Mouse (Mus musculus): Measurements from ENCODE around the gene Hist2h2ac. TPM values are rescaled to one million over a fixed set of nuclear protein-coding genes. Genes with fewer than 3 reads are reported as not detected.
"Not testable (repeated sequence)": the region's sequence is repeated elsewhere in the genome, so short reads cannot be mapped to it uniquely, and the experiment has no call there.

The Hist2h2ac gene
- polyA plus RNA-seq, 1 experiment from 2014 or later, result 2.0 TPM

DNA sequence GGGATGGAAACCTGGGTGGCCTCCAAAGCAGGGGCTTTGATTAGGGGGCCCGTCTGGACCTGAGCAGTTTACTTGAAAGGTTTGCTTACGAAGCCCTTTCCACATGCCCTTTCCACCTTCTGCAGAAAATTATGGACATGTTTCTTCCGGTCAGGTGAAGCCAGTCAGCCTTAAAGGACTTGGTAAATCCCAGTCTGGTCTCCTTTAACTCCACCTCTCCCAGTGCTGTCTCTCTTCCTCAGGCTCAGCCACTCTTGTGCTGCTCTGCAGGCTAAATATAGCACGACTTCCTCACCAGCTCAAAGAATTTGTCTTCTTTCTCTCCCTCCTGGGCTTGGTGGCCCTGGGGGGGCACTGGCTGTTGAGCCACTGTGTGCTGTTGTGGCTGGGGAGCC is 38.3 kb downstream of the Hist2h2ac start:
- peaks cover 24% of the 10 kb centered on the region for H3K36me3 ChIP-seq
- peak overlapping the region; percentile 83 for H3K4me3 ChIP-seq
- WGBS, result 39% methylated on average over 4 of the region's 4 CpGs
- no peak for ATAC-seq (ENCODE audit: low FRiP score, low read depth)
- no peaks in the 10 kb centered on the region for H3K9me3 ChIP-seq
- no peaks in the 10 kb centered on the region for H3K27me3 ChIP-seq
- peak overlapping the region; percentile 85 for H3K9ac ChIP-seq
- H3K27ac ChIP-seq (replicated peaks), result peak overlapping the region; percentile 95
- H3K4me2 ChIP-seq, result peak overlapping the region; percentile 60
- H3K4me1 ChIP-seq (replicated peaks), result peaks cover 38% of the 10 kb centered on the region

- Histone ChIP-seq H3K36me3 (peaks cover 27% of the 10 kb centered on the region), H3K4me3 (peak overlapping the region; percentile 83), H3K4me2 (peak overlapping the region; percentile 60), H3K4me1 (replicated peaks) (peaks cover 38% of the 10 kb centered on the region), H3K9me3 (no peaks in the 10 kb centered on the region), H3K27me3 (no peaks in the 10 kb centered on the region), H3K9ac (peak overlapping the region; percentile 85), H3K27ac (replicated peaks) (peak overlapping the region; percentile 95)
- WGBS, result 21% methylated on average over 12 of the region's 12 CpGs
- peak; percentile 74 for ATAC-seq (ENCODE audit: low FRiP score, low read depth)
These were observed 38.9 kb downstream of the Hist2h2ac start for GRCm38 (mm10) chr3:96181510-96182381.

GRCm38 (mm10) chr3:96180727-96181477 is 39.8 kb downstream of the Hist2h2ac start, which contains the start of gene Sv2a:
Gene Sv2a, plus strand, starts transcription at chr3:96181151.
- peak; percentile 74 for ATAC-seq (ENCODE audit: low FRiP score, low read depth)
- WGBS, result under 1% methylated on average over 14 of the region's 23 CpGs

DNA sequence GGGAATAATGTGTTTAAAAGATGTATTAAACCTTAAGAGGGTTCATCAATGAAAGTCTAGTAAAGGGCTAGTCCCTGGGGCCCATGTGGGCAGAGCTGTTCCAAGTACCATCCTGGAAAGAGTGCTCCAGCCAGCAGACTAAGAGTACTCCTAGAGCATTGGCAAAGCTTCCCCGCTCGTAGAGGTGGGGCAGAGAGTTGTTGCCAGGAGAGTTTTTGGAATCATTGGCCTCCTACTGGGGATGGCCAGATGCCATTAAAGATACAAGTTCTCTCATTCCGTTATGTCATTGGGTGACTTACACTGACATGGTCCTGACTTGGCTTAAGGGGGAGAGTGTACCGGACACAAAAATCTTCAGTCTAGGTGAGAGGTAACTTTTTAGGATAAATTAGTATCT is 41.1 kb downstream of the Hist2h2ac start:
- Histone ChIP-seq H3K4me3 (no peak overlapping the region), H3K9me3 (no peaks in the 10 kb centered on the region), H3K27me3 (no peaks in the 10 kb centered on the region), H3K36me3 (peaks cover 34% of the 10 kb centered on the region), H3K9ac (no peak overlapping the region), H3K4me1 (replicated peaks) (peaks cover 34% of the 10 kb centered on the region), H3K27ac (replicated peaks) (no peak overlapping the region), H3K4me2 (no peak overlapping the region)
- 59% methylated on average over 4 of the region's 4 CpGs for WGBS
- ATAC-seq (ENCODE audit: low FRiP score, low read depth), result no peak

More at GRCm38 (mm10) chr3:96180727-96181477, 39.8 kb downstream of the Hist2h2ac start, which contains the start of gene Sv2a:
- peak within 1 kb of the TSS; percentile 95 for H3K27ac ChIP-seq (replicated peaks)
- H3K4me2 ChIP-seq, result peak within 1 kb of the TSS; percentile 60
- no peaks in the 10 kb centered on the region for H3K9me3 ChIP-seq
- peaks cover 38% of the 10 kb centered on the region for H3K4me1 ChIP-seq (replicated peaks)
- H3K36me3 ChIP-seq, result peaks cover 35% of the 10 kb centered on the region
- H3K27me3 ChIP-seq, result no peaks in the 10 kb centered on the region
- peak within 1 kb of the TSS; percentile 85 for H3K9ac ChIP-seq
- peak within 1 kb of the TSS; percentile 83 for H3K4me3 ChIP-seq

DNA sequence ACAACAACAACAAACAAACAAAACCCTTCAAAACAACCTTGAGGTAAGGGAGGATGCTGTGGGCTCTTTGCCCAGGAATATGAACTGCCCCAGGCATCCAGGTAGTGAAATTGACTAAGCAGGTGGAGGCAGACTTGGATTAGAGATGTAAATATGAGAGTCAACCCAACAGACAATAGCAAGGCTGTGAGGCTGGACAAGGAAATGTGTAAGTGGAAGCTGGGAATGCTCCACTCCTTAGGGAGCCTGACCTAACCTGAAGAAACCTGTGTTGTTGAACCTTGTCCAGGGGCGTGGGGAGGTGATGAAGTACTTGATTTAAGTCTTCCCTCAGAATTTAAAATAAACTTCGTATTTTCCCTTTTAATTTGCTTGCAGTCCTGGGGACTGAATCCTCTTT is 41.8 kb downstream of the Hist2h2ac start:
- H3K9ac ChIP-seq, result no peak overlapping the region
- H3K4me2 ChIP-seq, result no peak overlapping the region
- H3K4me3 ChIP-seq, result no peak overlapping the region
- no peaks in the 10 kb centered on the region for H3K27me3 ChIP-seq
- WGBS, result 87% methylated on average over 2 of the region's 2 CpGs
- peaks cover 41% of the 10 kb centered on the region for H3K4me1 ChIP-seq (replicated peaks)
- H3K27ac ChIP-seq (replicated peaks), result no peak overlapping the region
- ATAC-seq (ENCODE audit: low FRiP score, low read depth), result no peak
- peaks cover 37% of the 10 kb centered on the region for H3K36me3 ChIP-seq
- H3K9me3 ChIP-seq, result no peaks in the 10 kb centered on the region

GRCm38 (mm10) chr3:96178427-96178826 is 42.3 kb downstream of the Hist2h2ac start:
- peaks cover 44% of the 10 kb centered on the region for H3K4me1 ChIP-seq (replicated peaks)
- no peak overlapping the region for H3K4me3 ChIP-seq
- 95% methylated on average over 4 of the region's 4 CpGs for WGBS
- no peaks in the 10 kb centered on the region for H3K9me3 ChIP-seq
- H3K36me3 ChIP-seq, result peaks cover 37% of the 10 kb centered on the region
- H3K9ac ChIP-seq, result no peak overlapping the region
- H3K4me2 ChIP-seq, result no peak overlapping the region
- no peak overlapping the region for H3K27ac ChIP-seq (replicated peaks)
- no peaks in the 10 kb centered on the region for H3K27me3 ChIP-seq
- no peak for ATAC-seq (ENCODE audit: low FRiP score, low read depth)

DNA sequence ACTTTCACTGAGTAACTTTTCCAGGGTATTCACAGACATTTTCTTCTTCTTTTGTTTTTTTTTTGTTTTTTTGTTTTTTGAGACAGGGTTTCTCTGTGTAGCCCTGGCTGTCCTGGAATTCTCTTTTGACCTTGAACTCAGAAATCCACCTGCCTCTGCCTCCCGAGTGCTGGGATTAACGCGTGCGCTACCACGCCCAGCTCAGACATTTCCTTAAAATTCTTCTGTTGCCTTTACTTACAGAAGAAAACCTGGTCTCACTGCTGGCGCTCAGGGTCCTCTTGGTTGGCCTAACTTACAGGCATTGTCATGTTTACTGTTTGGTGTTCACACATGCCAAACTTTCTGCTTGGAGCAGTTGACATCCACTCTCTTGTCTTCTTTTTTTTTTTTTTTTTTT is 45.4 kb downstream of the Hist2h2ac start:
- no peak for ATAC-seq (ENCODE audit: low FRiP score, low read depth)
- H3K36me3 ChIP-seq, result peaks cover 37% of the 10 kb centered on the region
- no peak overlapping the region for H3K4me2 ChIP-seq
- no peak overlapping the region for H3K9ac ChIP-seq
- H3K27ac ChIP-seq (replicated peaks), result no peak overlapping the region
- peaks cover 39% of the 10 kb centered on the region for H3K4me1 ChIP-seq (replicated peaks)
- no peak overlapping the region for H3K4me3 ChIP-seq
- no peaks in the 10 kb centered on the region for H3K27me3 ChIP-seq
- no peaks in the 10 kb centered on the region for H3K9me3 ChIP-seq
- WGBS, result 96% methylated on average over 6 of the region's 6 CpGs

- not testable (repeated sequence) for H3K9ac ChIP-seq; H3K9me3 ChIP-seq; H3K4me3 ChIP-seq; H3K4me2 ChIP-seq; H3K27me3 ChIP-seq; ATAC-seq (ENCODE audit: low FRiP score, low read depth); H3K27ac ChIP-seq (replicated peaks)
- Histone ChIP-seq H3K36me3 (peaks cover 37% of the 10 kb centered on the region), H3K4me1 (replicated peaks) (peaks cover 39% of the 10 kb centered on the region)
- 86% methylated on average over 4 of the region's 4 CpGs for WGBS
These were observed 46.6 kb downstream of the Hist2h2ac start for GRCm38 (mm10) chr3:96174042-96174441.

GRCm38 (mm10) chr3:96173185-96173584 is 47.5 kb downstream of the Hist2h2ac start:
- peak overlapping the region; percentile 84 for H3K9ac ChIP-seq
- H3K9me3 ChIP-seq, result no peaks in the 10 kb centered on the region
- 37% methylated on average over 7 of the region's 7 CpGs for WGBS
- peak overlapping the region; percentile 66 for H3K4me3 ChIP-seq
- H3K36me3 ChIP-seq, result peaks cover 29% of the 10 kb centered on the region
- ATAC-seq (ENCODE audit: low FRiP score, low read depth), result no peak
- H3K27ac ChIP-seq (replicated peaks), result no peak overlapping the region
- peaks cover 39% of the 10 kb centered on the region for H3K4me1 ChIP-seq (replicated peaks)
- H3K4me2 ChIP-seq, result peak overlapping the region; percentile 98
- H3K27me3 ChIP-seq, result no peaks in the 10 kb centered on the region

GRCm38 (mm10) chr3:96172197-96173178 is 48.2 kb downstream of the Hist2h2ac start, which contains the start of gene Sf3b4:
Gene Sf3b4, plus strand, starts transcription at chr3:96172332.
- under 1% methylated on average over 52 of the region's 58 CpGs for WGBS

GRCm38 (mm10) chr3:96171583-96172196 is 49.0 kb downstream of the Hist2h2ac start:
- ATAC-seq (ENCODE audit: low FRiP score, low read depth), result peak; percentile 7; the same call in 1 of the 2 replicates
- Histone ChIP-seq H3K4me2 (peak overlapping the region; percentile 98), H3K4me1 (replicated peaks) (peaks cover 39% of the 10 kb centered on the region), H3K36me3 (peaks cover 19% of the 10 kb centered on the region), H3K9ac (peak overlapping the region; percentile 87), H3K4me3 (peak overlapping the region; percentile 66), H3K27me3 (no peaks in the 10 kb centered on the region), H3K9me3 (no peaks in the 10 kb centered on the region), H3K27ac (replicated peaks) (peak overlapping the region; percentile 98)
- 22% methylated on average over 18 of the region's 18 CpGs for WGBS

More at GRCm38 (mm10) chr3:96172197-96173178, 48.2 kb downstream of the Hist2h2ac start, which contains the start of gene Sf3b4:
- Histone ChIP-seq H3K27me3 (no peaks in the 10 kb centered on the region), H3K4me2 (peak within 1 kb of the TSS; percentile 98), H3K9ac (peak within 1 kb of the TSS; percentile 87), H3K27ac (replicated peaks) (peak within 1 kb of the TSS; percentile 98), H3K4me1 (replicated peaks) (peaks cover 39% of the 10 kb centered on the region), H3K9me3 (no peaks in the 10 kb centered on the region), H3K36me3 (peaks cover 24% of the 10 kb centered on the region), H3K4me3 (peak within 1 kb of the TSS; percentile 66)
- ATAC-seq (ENCODE audit: low FRiP score, low read depth), result peak; percentile 95

All from hindbrain, embryonic 15.5 days (tissue).